Mouse (Mus musculus): ENCODE measurements at regions not wholly inside any gene's neighbourhood (a gene's known extent, or its start where the extent isn't known, plus 50 kb on each side); places are given as distances from the start of the nearest gene placed in this dataset.

DNA sequence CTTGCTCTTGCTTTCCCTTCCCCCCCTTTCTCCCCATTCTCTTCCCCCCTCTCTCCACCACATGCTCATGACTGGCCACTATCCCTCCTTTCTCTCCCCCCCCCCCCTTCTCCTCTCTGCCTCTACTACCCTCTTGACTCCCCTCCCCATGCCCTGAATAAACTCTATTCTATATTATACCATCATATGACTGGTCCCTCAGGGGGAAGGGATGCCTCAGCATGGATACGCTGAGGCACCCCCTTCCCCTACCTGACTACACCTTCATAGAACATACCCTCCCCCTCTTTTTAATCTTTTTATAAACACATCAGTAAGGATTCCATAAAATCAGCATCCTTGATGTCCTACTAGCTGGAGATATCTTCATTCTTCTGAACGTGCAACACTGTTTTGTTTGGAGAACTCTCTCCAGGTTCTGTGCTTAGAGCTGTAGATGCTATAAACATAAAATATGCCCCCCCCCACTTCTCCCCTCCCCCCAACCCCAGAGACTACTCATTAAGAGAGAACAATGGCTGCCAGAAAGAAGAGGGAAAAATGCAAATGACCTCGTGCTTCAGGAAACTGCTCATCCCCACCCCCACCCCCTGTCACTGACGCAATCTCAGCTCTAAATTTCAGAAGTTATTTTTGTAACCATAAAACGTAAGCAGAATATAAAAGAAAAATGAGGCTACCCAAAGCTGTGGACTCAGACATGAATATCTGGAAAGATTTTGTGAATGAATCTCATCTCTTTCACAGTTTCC, 102.3 kb downstream of the Pja2 start:
- peak; percentile 31 for DNase-seq (ENCODE audit: low read depth)
- TF ChIP-seq CTCF (IDR thresholded peaks at IDR 0.05; ENCODE audit: borderline replicate concordance, extremely low read depth, insufficient read depth, insufficient read length) = no peak
- no peak for TF ChIP-seq POLR2A (IDR thresholded peaks at IDR 0.05; ENCODE audit: borderline replicate concordance, extremely low read depth, insufficient read depth, insufficient read length, poor library complexity, severe bottlenecking)

DNA sequence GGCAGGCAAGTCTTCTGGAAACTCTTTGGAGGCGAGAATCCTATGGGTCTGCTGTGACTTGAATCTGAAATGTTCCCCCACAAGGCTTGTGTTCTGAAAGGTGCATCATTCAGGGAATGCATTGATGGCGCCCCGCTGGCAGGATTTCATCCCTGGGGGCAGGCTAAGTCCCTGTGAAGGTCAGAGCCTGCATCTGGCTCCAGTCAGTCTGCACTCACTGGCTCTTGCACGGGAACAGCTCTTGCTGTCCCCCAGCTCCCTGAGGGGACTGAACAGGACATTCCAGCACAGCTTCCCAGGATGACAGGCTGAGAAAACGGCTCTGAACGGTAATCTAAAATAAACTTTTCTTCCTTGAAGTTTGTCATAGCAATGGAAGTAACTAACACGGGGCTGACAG, 117.1 kb downstream of the Pja2 start:
- TF ChIP-seq POLR2A (IDR thresholded peaks at IDR 0.05; ENCODE audit: borderline replicate concordance, extremely low read depth, insufficient read depth, insufficient read length, poor library complexity, severe bottlenecking) = no peak
- no peak for TF ChIP-seq CTCF (IDR thresholded peaks at IDR 0.05; ENCODE audit: borderline replicate concordance, extremely low read depth, insufficient read depth, insufficient read length)
- DNase-seq (ENCODE audit: low read depth) = peak; percentile 16

DNA sequence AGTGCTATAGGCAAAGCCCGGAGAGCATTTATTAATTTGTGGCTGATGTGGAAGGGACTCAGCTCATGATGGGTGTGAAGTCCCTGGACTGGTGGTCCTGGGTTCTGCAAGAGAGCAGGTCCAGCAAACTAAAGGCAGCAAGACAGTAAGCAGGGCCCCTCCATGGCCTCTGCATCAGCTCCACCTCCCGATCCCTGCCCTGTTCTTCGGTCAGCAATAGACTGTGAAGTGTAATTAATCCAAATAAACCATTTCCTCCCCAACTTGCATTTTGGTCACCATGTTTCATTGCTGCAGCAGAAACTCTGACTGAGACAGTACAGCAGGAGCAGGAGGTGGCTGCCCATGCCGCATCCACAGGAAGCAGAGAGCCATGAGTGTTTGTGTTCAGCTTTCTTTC, 118.5 kb downstream of the Pja2 start:
- TF ChIP-seq CTCF (IDR thresholded peaks at IDR 0.05; ENCODE audit: borderline replicate concordance, extremely low read depth, insufficient read depth, insufficient read length) (no peak), POLR2A (IDR thresholded peaks at IDR 0.05; ENCODE audit: borderline replicate concordance, extremely low read depth, insufficient read depth, insufficient read length, poor library complexity, severe bottlenecking) (no peak)
- DNase-seq (ENCODE audit: low read depth) = no peak

DNA sequence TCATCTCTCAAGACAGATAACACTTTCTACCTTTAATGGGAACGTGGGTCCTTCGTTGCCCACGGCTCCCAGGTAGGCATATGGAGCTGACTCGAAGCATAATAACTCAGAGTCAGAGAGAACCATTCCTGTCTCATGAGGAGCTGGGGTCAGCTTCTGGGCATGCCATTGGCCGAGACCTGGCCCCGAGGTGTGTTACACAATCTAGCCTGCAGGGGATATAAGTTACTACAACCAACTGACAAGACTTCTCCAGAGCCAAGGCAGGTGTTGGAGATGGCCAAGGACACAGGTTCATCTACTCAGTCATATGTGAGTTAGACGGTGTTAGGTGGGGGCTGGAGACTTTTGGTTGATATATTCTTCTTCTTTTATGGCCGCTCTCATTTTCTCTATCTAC, 120.4 kb downstream of the Pja2 start:
- DNase-seq (ENCODE audit: low read depth) = no peak
- TF ChIP-seq POLR2A (IDR thresholded peaks at IDR 0.05; ENCODE audit: borderline replicate concordance, extremely low read depth, insufficient read depth, insufficient read length, poor library complexity, severe bottlenecking) = no peak
- TF ChIP-seq CTCF (IDR thresholded peaks at IDR 0.05; ENCODE audit: borderline replicate concordance, extremely low read depth, insufficient read depth, insufficient read length) = no peak

DNA sequence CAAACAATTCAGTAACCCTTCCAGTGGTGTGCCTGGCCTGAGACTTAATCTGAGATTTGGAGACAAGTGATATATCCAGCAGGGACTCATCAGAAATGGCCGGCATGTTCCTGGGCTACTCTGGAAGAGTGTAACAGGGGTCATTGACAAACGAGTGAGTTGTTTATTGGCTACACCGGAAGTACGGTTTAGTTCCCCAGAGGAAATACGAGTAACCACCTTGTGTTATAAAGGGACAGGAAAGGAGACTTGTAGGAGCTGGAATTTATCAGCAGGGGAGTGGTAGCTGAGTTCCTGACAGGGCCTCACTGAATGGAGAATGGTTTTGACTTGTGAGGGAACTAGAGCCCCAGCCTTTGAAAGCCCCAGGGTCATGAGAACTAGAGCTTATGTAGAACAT, 121.3 kb downstream of the Pja2 start:
- TF ChIP-seq POLR2A (IDR thresholded peaks at IDR 0.05; ENCODE audit: borderline replicate concordance, extremely low read depth, insufficient read depth, insufficient read length, poor library complexity, severe bottlenecking) = no peak
- TF ChIP-seq CTCF (IDR thresholded peaks at IDR 0.05; ENCODE audit: borderline replicate concordance, extremely low read depth, insufficient read depth, insufficient read length) = no peak
- DNase-seq (ENCODE audit: low read depth) = no peak

DNA sequence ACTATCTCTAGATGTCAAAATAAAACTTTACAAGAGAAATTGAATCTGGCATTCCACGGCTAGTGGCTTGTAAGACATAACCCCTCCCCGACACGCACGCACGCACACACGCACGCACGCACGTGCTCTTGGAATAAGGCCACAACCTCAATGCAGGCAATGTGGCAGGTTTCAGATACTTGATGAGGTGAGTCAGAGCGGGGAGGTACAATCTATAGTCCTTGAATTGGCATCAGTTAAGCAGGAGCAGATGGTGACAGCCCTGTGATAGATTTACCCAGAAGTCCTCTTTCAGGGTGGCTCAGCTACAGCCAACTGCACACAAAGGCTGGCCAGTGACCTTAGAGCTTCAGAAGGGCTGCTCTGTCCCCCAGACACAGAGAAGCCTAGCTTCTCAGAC, 122.1 kb downstream of the Pja2 start:
- DNase-seq (ENCODE audit: low read depth) = peak; percentile 41
- TF ChIP-seq CTCF (IDR thresholded peaks at IDR 0.05; ENCODE audit: borderline replicate concordance, extremely low read depth, insufficient read depth, insufficient read length) (no peak), POLR2A (IDR thresholded peaks at IDR 0.05; ENCODE audit: borderline replicate concordance, extremely low read depth, insufficient read depth, insufficient read length, poor library complexity, severe bottlenecking) (no peak)

DNA sequence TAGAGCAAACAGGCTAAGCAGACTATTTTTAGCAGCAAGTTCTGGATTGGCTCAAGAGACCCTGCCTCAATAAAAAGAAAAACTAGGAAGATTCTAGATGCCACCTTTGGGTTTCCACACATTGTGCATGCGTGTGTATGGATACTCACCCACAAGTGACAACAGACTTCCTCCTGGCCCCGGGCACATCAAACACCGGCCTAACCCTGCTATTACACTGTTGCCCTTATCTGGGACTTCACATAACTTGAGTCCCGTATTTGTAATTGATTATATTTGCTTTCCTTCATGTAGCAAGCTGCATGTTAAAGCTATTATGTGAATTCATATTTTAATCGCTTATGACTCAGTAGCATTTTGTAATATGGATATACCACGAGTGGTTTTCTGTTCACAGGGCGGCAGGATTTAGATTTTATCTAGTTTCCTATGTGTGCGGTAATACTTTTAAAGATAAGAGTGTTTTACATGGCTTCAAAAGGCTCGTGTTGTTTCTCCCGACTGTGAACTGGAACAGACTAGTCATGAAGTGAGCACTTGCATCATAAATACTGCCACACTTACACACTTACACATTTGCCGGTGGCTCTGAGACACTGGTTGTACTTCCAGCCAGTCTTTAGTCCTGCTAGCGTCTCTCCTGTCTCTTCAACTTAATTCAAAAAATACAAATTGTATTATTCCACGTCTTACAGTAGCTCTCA, 123.4 kb downstream of the Pja2 start:
- DNase-seq (ENCODE audit: low read depth) = no peak

DNA sequence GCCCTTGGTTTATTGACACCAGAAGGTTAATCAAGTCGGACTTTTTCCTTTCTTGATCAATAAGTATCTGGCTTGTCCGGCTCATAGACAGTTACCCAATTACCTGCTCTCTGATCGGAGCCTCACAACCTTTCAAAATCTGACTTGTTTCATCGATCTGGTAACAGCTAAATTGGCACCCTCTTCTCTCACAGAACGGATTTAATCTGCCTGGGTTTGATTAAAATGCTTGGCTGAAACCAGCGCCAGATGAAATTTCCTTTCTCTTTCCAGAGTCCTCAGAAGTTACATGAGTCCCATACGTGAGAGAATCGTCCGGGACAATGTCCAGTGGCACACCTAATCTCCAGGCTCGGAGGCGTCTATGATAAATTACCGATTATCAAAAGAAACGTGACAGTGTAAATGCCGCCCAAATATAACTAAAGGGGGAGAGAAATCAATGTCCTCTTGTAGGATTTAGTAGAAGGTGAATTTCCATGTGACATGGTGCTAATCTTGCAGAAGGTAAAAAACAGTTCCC, 125.5 kb downstream of the Pja2 start:
- no peak for DNase-seq (ENCODE audit: low read depth)
- no peak for TF ChIP-seq CTCF (IDR thresholded peaks at IDR 0.05; ENCODE audit: borderline replicate concordance, extremely low read depth, insufficient read depth, insufficient read length)
- no peak for TF ChIP-seq POLR2A (IDR thresholded peaks at IDR 0.05; ENCODE audit: borderline replicate concordance, extremely low read depth, insufficient read depth, insufficient read length, poor library complexity, severe bottlenecking)

More for the DNA sequence above, 123.4 kb downstream of the Pja2 start:
- TF ChIP-seq CTCF (IDR thresholded peaks at IDR 0.05; ENCODE audit: borderline replicate concordance, extremely low read depth, insufficient read depth, insufficient read length) = no peak
- TF ChIP-seq POLR2A (IDR thresholded peaks at IDR 0.05; ENCODE audit: borderline replicate concordance, extremely low read depth, insufficient read depth, insufficient read length, poor library complexity, severe bottlenecking) = no peak

DNA sequence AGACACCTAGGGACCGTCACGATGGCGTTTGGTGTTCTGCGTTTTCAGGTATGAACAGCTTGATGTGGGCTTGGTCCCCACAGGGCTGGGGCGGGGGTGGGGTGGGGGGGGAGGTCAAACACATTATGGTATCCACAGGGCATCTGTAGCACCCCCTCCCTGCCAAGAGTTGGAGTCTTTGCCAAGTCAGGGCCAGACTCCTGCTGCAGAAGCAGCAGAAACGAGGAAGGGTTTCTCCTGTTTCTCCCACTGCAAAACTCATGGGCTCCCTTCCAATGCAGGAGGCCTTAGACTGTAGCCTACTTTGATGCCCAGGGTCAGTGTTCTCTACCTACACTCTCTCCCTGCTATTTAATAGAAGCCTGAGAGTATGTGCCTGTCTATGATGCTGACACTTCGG, 128.1 kb downstream of the Pja2 start:
- DNase-seq (ENCODE audit: low read depth) = no peak
- TF ChIP-seq POLR2A (IDR thresholded peaks at IDR 0.05; ENCODE audit: borderline replicate concordance, extremely low read depth, insufficient read depth, insufficient read length, poor library complexity, severe bottlenecking) = no peak
- TF ChIP-seq CTCF (IDR thresholded peaks at IDR 0.05; ENCODE audit: borderline replicate concordance, extremely low read depth, insufficient read depth, insufficient read length) = no peak

DNA sequence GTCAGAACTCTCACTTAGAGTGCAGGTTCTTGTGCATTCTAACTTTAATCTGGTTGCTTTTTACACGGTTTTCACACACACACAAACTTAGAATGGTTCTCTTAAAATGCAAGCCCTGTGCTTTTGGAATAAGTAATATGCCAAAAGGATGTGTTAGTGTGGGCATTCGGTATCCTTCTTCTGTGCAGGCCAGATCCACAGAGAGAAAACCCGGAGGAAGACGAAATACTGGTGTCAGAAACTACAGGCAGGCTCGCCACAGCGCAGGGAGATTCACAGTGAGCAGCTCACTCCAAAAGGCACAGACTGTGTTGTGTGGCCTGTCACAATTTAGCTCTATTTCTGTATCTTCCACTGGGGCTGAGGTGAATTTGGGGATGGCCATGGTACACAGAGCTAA, 129.5 kb downstream of the Pja2 start:
- no peak for DNase-seq (ENCODE audit: low read depth)
- TF ChIP-seq CTCF (IDR thresholded peaks at IDR 0.05; ENCODE audit: borderline replicate concordance, extremely low read depth, insufficient read depth, insufficient read length) (no peak), POLR2A (IDR thresholded peaks at IDR 0.05; ENCODE audit: borderline replicate concordance, extremely low read depth, insufficient read depth, insufficient read length, poor library complexity, severe bottlenecking) (no peak)

DNA sequence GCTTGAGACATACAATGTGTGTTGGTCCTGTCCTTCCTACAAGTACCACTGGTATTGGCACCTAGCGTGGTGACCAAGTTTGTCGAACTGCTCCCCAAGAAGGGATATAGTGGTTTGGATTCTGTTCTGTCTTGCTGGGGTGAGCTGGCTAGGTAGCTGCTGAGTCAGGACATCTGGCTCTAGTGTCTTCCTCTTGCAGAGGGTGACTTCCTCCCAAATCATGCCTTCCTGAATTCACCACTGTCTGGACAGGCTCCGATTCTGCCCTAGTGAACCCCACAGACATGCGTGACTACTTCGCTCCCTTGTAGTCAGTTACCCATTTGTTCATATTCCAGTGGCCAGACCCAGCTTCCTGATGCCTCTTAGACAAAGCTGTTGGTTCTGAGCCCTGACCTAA, 130.1 kb downstream of the Pja2 start:
- no peak for DNase-seq (ENCODE audit: low read depth)
- TF ChIP-seq POLR2A (IDR thresholded peaks at IDR 0.05; ENCODE audit: borderline replicate concordance, extremely low read depth, insufficient read depth, insufficient read length, poor library complexity, severe bottlenecking) (no peak), CTCF (IDR thresholded peaks at IDR 0.05; ENCODE audit: borderline replicate concordance, extremely low read depth, insufficient read depth, insufficient read length) (no peak)
